Mouse (Mus musculus): ENCODE measurements around the gene Rab11fip3. TPM values are rescaled to one million over a fixed set of nuclear protein-coding genes. Genes with fewer than 3 reads are reported as not detected.
"Not testable (repeated sequence)": the region's sequence is repeated elsewhere in the genome, so short reads cannot be mapped to it uniquely, and the experiment has no call there.

The Rab11fip3 gene
- polyA plus RNA-seq, 1 experiment, result 88.5 TPM

- TF ChIP-seq CTCF (IDR thresholded peaks at IDR 0.05; ENCODE audit: extremely low read depth, insufficient read depth, low read length) (no peak), POLR2A (IDR thresholded peaks at IDR 0.05; ENCODE audit: extremely low read depth, insufficient read depth, low read length) (no peak)
- H3K4me3 ChIP-seq (ENCODE audit: insufficient read depth, low read length), result no peak overlapping the region
Measured at GRCm38 (mm10) chr17:26043249-26043636, 26.1 kb downstream of the Rab11fip3 start.

DNA sequence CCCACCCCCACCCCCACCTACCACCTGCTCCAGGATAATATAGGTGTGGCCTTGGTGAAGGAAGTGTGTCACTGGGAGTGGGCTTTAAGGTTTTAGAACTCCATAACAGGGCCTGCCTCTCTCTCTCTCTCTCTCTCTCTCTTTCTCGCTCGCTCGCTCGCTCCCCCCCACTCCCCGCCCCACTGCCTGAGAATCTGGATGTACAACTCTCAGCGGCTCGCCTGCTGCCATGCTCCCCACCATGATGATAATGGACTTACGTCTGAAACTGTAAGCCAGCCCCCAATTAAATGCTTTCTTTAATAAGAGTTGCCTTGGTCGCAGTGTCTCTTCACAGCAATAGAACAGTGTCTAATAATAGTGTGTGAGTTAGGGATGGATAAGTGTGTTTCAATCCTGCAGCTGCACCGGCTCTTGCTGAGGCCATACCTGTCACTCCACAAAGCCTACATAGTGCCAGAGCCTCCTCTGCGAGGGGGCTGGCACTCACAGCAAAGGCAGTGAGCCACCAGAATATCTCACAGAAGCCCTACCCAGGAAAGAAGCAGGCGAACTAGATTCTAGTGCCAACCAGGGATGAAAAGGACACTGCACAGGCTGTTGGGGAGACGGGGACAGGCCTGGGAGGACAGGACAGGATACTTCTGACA lies 26.6 kb downstream of the Rab11fip3 start:
- no peak overlapping the region for H3K4me3 ChIP-seq (ENCODE audit: insufficient read depth, low read length)
- TF ChIP-seq CTCF (IDR thresholded peaks at IDR 0.05; ENCODE audit: extremely low read depth, insufficient read depth, low read length) (no peak), POLR2A (IDR thresholded peaks at IDR 0.05; ENCODE audit: extremely low read depth, insufficient read depth, low read length) (no peak)
- H3K27ac ChIP-seq (ENCODE audit: insufficient read depth, low read length), result peak overlapping the region; percentile 79
- peaks cover 20% of the 10 kb centered on the region for H3K4me1 ChIP-seq (ENCODE audit: control insufficient read depth, insufficient read depth, low read length)

More at GRCm38 (mm10) chr17:26043249-26043636, 26.1 kb downstream of the Rab11fip3 start:
- H3K4me1 ChIP-seq (ENCODE audit: control insufficient read depth, insufficient read depth, low read length), result peaks cover 22% of the 10 kb centered on the region
- peak overlapping the region; percentile 79 for H3K27ac ChIP-seq (ENCODE audit: insufficient read depth, low read length)

DNA sequence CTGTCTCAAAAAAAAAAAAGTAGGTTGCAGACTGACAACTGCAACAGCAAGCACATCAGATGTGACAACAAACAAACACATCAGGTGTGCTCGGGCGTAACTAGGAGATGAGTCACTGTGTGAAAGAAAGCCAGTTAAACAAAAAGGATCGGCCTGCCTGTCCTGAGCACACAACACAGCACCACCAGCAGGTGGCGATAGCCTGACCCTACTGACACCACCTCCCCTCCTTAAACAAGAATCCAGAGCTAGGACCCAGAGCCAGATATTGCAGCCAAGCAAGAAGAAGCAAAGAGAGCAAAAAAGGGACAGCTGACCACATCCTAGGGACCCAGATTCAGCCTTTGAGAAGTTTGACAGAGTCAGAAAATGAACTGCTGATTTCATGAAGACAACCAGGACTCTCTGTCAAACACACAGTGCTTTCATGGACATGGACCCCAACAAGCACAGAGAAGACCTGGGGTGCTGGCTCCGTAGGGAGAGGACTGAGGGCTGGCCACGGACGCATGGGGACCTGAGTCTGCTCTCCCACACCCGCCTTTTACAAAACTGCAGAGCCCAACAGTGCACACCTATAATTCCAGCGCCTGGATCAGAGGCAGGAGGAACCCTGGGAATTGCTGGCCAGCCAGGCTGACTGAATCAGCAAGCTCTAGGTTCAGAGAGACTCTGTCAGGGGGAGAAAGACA lies 28.1 kb downstream of the Rab11fip3 start:
- Histone ChIP-seq H3K27ac (ENCODE audit: insufficient read depth, low read length) (no peak overlapping the region), H3K4me3 (ENCODE audit: insufficient read depth, low read length) (no peak overlapping the region), H3K4me1 (ENCODE audit: control insufficient read depth, insufficient read depth, low read length) (peaks cover 16% of the 10 kb centered on the region)
- TF ChIP-seq POLR2A (IDR thresholded peaks at IDR 0.05; ENCODE audit: extremely low read depth, insufficient read depth, low read length) (no peak), CTCF (IDR thresholded peaks at IDR 0.05; ENCODE audit: extremely low read depth, insufficient read depth, low read length) (peak; percentile 79)

DNA sequence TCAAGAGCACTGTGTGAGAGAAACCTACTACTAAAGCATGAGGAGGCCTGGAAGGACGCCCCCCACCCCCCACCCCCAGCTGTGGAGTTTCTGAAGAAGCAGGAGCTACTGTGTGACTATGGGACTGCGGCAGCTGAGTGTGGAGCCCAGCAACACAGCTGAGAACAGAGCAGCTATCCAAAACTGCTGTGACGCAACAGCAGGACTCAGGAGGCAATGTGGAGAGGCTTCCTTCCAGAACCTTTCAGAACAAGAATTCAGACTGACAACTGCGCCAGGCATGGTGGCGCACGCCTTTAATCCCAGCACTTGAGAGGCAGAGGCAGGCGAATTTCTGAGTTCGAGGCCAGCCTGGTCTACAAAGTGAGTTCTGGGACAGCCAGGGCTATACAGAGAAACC lies 28.6 kb downstream of the Rab11fip3 start:
- H3K4me1 ChIP-seq (ENCODE audit: control insufficient read depth, insufficient read depth, low read length), result peaks cover 15% of the 10 kb centered on the region
- not testable (repeated sequence) for H3K27ac ChIP-seq (ENCODE audit: insufficient read depth, low read length); H3K4me3 ChIP-seq (ENCODE audit: insufficient read depth, low read length)

DNA sequence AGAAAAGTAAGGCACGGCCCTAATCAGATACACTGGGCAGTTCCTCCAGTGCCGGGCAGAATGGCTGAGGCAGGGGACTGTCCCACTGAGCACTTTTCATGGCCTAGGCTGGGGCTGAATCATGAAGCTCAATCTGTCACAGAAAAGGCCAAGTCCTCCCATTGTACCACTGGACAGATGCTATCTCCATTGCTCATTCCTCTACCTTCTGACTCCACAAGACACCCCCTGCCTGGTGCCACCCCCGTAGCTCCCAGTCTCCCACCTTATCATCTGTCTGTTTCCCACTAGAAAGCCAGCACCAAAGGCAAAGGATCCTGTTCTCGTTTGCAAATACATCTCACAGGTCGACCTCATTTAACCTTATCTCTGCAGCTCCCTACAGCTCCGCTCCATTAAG lies 37.3 kb downstream of the Rab11fip3 start:
- TF ChIP-seq POLR2A (IDR thresholded peaks at IDR 0.05; ENCODE audit: extremely low read depth, insufficient read depth, low read length), result no peak
- no peak for TF ChIP-seq CTCF (IDR thresholded peaks at IDR 0.05; ENCODE audit: extremely low read depth, insufficient read depth, low read length)
- H3K27ac ChIP-seq (ENCODE audit: insufficient read depth, low read length), result no peak overlapping the region
- peaks cover 8% of the 10 kb centered on the region for H3K4me1 ChIP-seq (ENCODE audit: control insufficient read depth, insufficient read depth, low read length)
- no peak overlapping the region for H3K4me3 ChIP-seq (ENCODE audit: insufficient read depth, low read length)

DNA sequence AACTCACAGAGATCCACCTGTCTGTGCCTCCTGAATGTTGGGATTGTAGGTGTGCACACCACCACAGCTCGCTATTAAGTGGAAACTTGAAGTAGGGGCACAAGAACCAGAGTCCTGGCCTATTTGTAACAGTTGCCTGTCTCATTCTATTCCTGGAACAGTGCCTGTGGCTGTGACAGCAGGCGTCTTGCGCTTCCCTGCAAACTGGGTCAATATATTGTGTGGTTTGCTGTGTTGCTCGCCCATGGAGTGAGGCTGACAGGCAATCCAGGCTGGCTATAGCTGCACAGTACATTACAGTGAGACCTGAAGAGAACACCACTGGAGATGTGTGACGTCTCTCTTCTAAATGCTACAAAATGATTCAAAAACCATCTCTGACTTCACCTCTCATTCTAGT lies 37.8 kb downstream of the Rab11fip3 start:
- H3K4me3 ChIP-seq (ENCODE audit: insufficient read depth, low read length), result no peak overlapping the region
- H3K4me1 ChIP-seq (ENCODE audit: control insufficient read depth, insufficient read depth, low read length), result peaks cover 8% of the 10 kb centered on the region
- no peak overlapping the region for H3K27ac ChIP-seq (ENCODE audit: insufficient read depth, low read length)
- TF ChIP-seq CTCF (IDR thresholded peaks at IDR 0.05; ENCODE audit: extremely low read depth, insufficient read depth, low read length) (no peak), POLR2A (IDR thresholded peaks at IDR 0.05; ENCODE audit: extremely low read depth, insufficient read depth, low read length) (no peak)

DNA sequence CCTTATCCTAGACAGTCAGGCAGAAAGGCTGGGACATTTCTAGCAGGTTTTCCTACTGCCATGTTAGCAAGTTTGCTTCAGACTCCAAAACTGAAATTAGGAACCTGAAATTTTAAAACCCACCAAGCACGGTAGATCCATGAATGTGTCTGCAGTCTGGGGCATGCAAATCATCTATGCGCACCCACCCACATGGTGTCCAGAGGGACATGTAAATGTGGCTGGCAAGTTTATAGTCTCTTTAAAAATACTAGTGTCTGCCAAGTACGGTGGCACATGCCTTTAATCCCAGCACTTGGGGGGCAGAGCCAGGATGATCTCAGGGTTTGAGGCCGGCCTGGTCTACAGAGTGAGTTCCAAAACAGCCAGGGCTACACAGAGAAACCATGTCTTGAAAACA lies 41.1 kb downstream of the Rab11fip3 start:
- Histone ChIP-seq H3K4me1 (ENCODE audit: control insufficient read depth, insufficient read depth, low read length) (peaks cover 6% of the 10 kb centered on the region), H3K4me3 (ENCODE audit: insufficient read depth, low read length) (no peak overlapping the region), H3K27ac (ENCODE audit: insufficient read depth, low read length) (no peak overlapping the region)
- TF ChIP-seq CTCF (IDR thresholded peaks at IDR 0.05; ENCODE audit: extremely low read depth, insufficient read depth, low read length) (no peak), POLR2A (IDR thresholded peaks at IDR 0.05; ENCODE audit: extremely low read depth, insufficient read depth, low read length) (no peak)

GRCm38 (mm10) chr17:26024674-26025073 lies 44.7 kb downstream of the Rab11fip3 start:
- Histone ChIP-seq H3K4me1 (ENCODE audit: control insufficient read depth, insufficient read depth, low read length) (0 out of 2 replicates have a peak, but pooled peaks cover 2% of the 10 kb centered on the region), H3K27ac (ENCODE audit: insufficient read depth, low read length) (no peak overlapping the region), H3K4me3 (ENCODE audit: insufficient read depth, low read length) (no peak overlapping the region)
- no peak for TF ChIP-seq POLR2A (IDR thresholded peaks at IDR 0.05; ENCODE audit: extremely low read depth, insufficient read depth, low read length)
- TF ChIP-seq CTCF (IDR thresholded peaks at IDR 0.05; ENCODE audit: extremely low read depth, insufficient read depth, low read length), result no peak

DNA sequence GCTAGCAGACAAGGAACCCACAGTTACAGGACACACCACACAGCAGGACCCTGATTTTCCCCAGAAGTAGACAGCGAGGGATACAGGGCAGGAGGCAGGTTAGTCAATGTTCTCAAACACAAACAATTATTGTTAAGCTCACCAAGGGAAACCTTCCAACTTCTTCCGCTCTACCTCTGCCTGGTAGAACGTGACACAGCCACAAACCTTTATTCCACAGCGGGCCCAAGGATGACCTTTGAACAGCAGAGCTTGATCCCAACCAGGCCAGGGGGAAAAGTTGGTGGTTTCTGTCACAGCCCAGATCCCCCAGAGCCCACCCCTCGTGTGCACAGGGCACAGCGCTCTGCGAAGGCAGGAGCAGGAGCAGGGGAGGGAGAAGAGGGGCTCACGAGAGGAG lies 45.4 kb downstream of the Rab11fip3 start:
- TF ChIP-seq CTCF (IDR thresholded peaks at IDR 0.05; ENCODE audit: extremely low read depth, insufficient read depth, low read length) (no peak), POLR2A (IDR thresholded peaks at IDR 0.05; ENCODE audit: extremely low read depth, insufficient read depth, low read length) (no peak)
- H3K4me3 ChIP-seq (ENCODE audit: insufficient read depth, low read length), result no peak overlapping the region
- H3K4me1 ChIP-seq (ENCODE audit: control insufficient read depth, insufficient read depth, low read length), result 0 out of 2 replicates have a peak, but pooled peaks cover 2% of the 10 kb centered on the region
- H3K27ac ChIP-seq (ENCODE audit: insufficient read depth, low read length), result no peak overlapping the region

- TF ChIP-seq POLR2A (IDR thresholded peaks at IDR 0.05; ENCODE audit: extremely low read depth, insufficient read depth, low read length) (no peak), CTCF (IDR thresholded peaks at IDR 0.05; ENCODE audit: extremely low read depth, insufficient read depth, low read length) (no peak)
- Histone ChIP-seq H3K27ac (ENCODE audit: insufficient read depth, low read length) (no peak overlapping the region), H3K4me3 (ENCODE audit: insufficient read depth, low read length) (no peak overlapping the region), H3K4me1 (ENCODE audit: control insufficient read depth, insufficient read depth, low read length) (peaks cover 6% of the 10 kb centered on the region; the same call in 1 of the 2 replicates)
Measured at GRCm38 (mm10) chr17:26023181-26023580, 46.2 kb downstream of the Rab11fip3 start.

Data from cortical plate, adult 2 months (tissue).